Mouse (Mus musculus) heart, embryonic 10.5 days (tissue): ENCODE results near the gene Nptx1. TPM values are rescaled to one million over a fixed set of nuclear protein-coding genes. Genes with fewer than 3 reads are reported as not detected.

Source experiments
- DNase-seq: peaks from one replicate; pipeline ENCODE4 v3.0.0-alpha.2; 2017; ENCODE audit warnings: low spot score
- H3K27ac ChIP-seq: fragments of 300-500 bp; sonication (generic); 2 replicates; pipeline ENCODE4 v1.5.1; 2016; ENCODE audit warnings: mild to moderate bottlenecking
- H3K27me3 ChIP-seq: fragments of 300-500 bp; sonication (generic); 2 replicates; pipeline ENCODE4 v1.6.1; 2016; ENCODE audit warnings: mild to moderate bottlenecking; ENCODE audit not compliant: poor library complexity, insufficient read depth, severe bottlenecking
- H3K36me3 ChIP-seq: fragments of 300-500 bp; sonication (generic); 2 replicates; pipeline ENCODE4 v1.6.1; 2016; ENCODE audit warnings: mild to moderate bottlenecking, moderate library complexity
- H3K4me1 ChIP-seq: fragments of 300-500 bp; sonication (generic); 2 replicates; pipeline ENCODE4 v1.6.1; 2016; ENCODE audit warnings: mild to moderate bottlenecking
- H3K4me3 ChIP-seq: fragments of 300-500 bp; sonication (generic); 2 replicates; pipeline ENCODE4 v1.5.1; 2016; ENCODE audit warnings: mild to moderate bottlenecking, moderate library complexity
- H3K9me3 ChIP-seq: fragments of 300-500 bp; sonication (generic); 2 replicates; pipeline ENCODE4 v1.6.1; 2016; ENCODE audit warnings: mild to moderate bottlenecking, moderate library complexity
- WGBS: fragments of 180-500 bp; shearing (Covaris S2); methylation state at CpG from one replicate; pipeline ENCODE4 v1.1.7; 2016; 5-methylcytosine and 5-hydroxymethylcytosine counted together
- polyA plus RNA-seq: library from polyadenylated mRNA; unstranded; fragments of >200 nt; fragmentation: Nextera tagmentation; extraction: Ambion mirVana; gene quantifications from 2 replicates; pipeline ENCODE4 v1.2.1, GENCODE M21; 2016

The Nptx1 gene
- polyA plus RNA-seq, 1 experiment from 2014 or later = 0.88 TPM

- Histone ChIP-seq H3K4me1 (peaks cover 19% of the 10 kb centered on the region), H3K27ac (no peak overlapping the region), H3K9me3 (no peaks in the 10 kb centered on the region), H3K4me3 (no peak overlapping the region), H3K27me3 (0 out of 2 replicates have a peak, but pooled peaks cover 10% of the 10 kb centered on the region), H3K36me3 (peaks cover 26% of the 10 kb centered on the region)
- DNase-seq = no peak
- 82% methylated on average over 4 of the region's 4 CpGs for WGBS
Measured at GRCm38 (mm10) chr11:119493516-119493915, 54.0 kb downstream of the Nptx1 start.

GRCm38 (mm10) chr11:119492830-119493229 lies 54.7 kb downstream of the Nptx1 start:
- DNase-seq = no peak
- Histone ChIP-seq H3K9me3 (no peaks in the 10 kb centered on the region), H3K27ac (no peak overlapping the region), H3K4me3 (0 out of 2 replicates have a peak overlapping the region, but pooled peaks have one; percentile 87), H3K4me1 (peaks cover 19% of the 10 kb centered on the region), H3K36me3 (peaks cover 24% of the 10 kb centered on the region), H3K27me3 (0 out of 2 replicates have a peak, but pooled peaks cover 10% of the 10 kb centered on the region)
- WGBS = 93% methylated on average over 6 of the region's 6 CpGs

GRCm38 (mm10) chr11:119491690-119492087 lies 55.9 kb downstream of the Nptx1 start:
- peak overlapping the region; percentile 87 for H3K4me3 ChIP-seq
- H3K4me1 ChIP-seq = peaks cover 19% of the 10 kb centered on the region
- H3K27me3 ChIP-seq = 0 out of 2 replicates have a peak, but pooled peaks cover 10% of the 10 kb centered on the region
- peak overlapping the region; percentile 99 for H3K27ac ChIP-seq
- peaks cover 31% of the 10 kb centered on the region for H3K36me3 ChIP-seq
- no peak for DNase-seq
- H3K9me3 ChIP-seq = no peaks in the 10 kb centered on the region
- 6% methylated on average over 27 of the region's 27 CpGs for WGBS

- peak; percentile 97 for DNase-seq
Measured at GRCm38 (mm10) chr11:119490861-119491689, 56.5 kb downstream of the Nptx1 start, which contains the start of gene Endov. Endov (plus strand) TSS chr11:119491347.

More at GRCm38 (mm10) chr11:119490861-119491689, 56.5 kb downstream of the Nptx1 start, which contains the start of gene Endov:
- peak within 1 kb of the TSS; percentile 87 for H3K4me3 ChIP-seq
- 0 out of 2 replicates have a peak, but pooled peaks cover 10% of the 10 kb centered on the region for H3K27me3 ChIP-seq
- peaks cover 30% of the 10 kb centered on the region for H3K36me3 ChIP-seq
- peaks cover 19% of the 10 kb centered on the region for H3K4me1 ChIP-seq
- WGBS = under 1% methylated on average over 66 of the region's 66 CpGs
- no peaks in the 10 kb centered on the region for H3K9me3 ChIP-seq
- H3K27ac ChIP-seq = peak within 1 kb of the TSS; percentile 99

Other genes starting within 250 kb of the Nptx1 start
- gene Eif4a3, start 247.7 kb downstream of the Nptx1 start, polyA plus RNA-seq = 366 and 405 TPM in 2 replicates
- 0.24 and 0.48 TPM in 2 replicates for gene Card14, start 240.0 kb downstream of the Nptx1 start, polyA plus RNA-seq
- gene Sgsh, start 192.2 kb downstream of the Nptx1 start, polyA plus RNA-seq = 7.1 and 7.9 TPM in 2 replicates
- gene Slc26a11, start 192.2 kb downstream of the Nptx1 start, polyA plus RNA-seq = 10.8 and 11.2 TPM in 2 replicates
- gene Rnf213, start 154.7 kb downstream of the Nptx1 start, polyA plus RNA-seq = 7.5 and 9.5 TPM in 2 replicates
- gene Endov, start 56.4 kb downstream of the Nptx1 start, polyA plus RNA-seq = 16.2 and 17.2 TPM in 2 replicates
- gene Rptor, start 55.2 kb upstream of the Nptx1 start, polyA plus RNA-seq = 11.8 and 15.6 TPM in 2 replicates